Mouse (Mus musculus) spleen, embryonic (tissue): ENCODE data around the gene Ankrd17.
"Not testable (repeated sequence)": the region's sequence is repeated elsewhere in the genome, so short reads cannot be mapped to it uniquely, and the experiment has no call there.

Experiments
- CTCF ChIA-PET: fragments of 350-600 bp; sonication (Branson Sonifier 250); formaldehyde crosslinking; loops from one replicate; lab custom pipeline; 2022; lab: Charles Lee

Gene Ankrd17

GRCm38 (mm10) chr5:90338177-90339091 lies 27.9 kb downstream of the Ankrd17 start:
- CTCF ChIA-PET: interaction anchor here (0.6 kb wide), 2 partner anchors 15 to 49 kb away, joined by 3 to 4 read pairs; no protein-coding TSS in a partner anchor

DNA sequence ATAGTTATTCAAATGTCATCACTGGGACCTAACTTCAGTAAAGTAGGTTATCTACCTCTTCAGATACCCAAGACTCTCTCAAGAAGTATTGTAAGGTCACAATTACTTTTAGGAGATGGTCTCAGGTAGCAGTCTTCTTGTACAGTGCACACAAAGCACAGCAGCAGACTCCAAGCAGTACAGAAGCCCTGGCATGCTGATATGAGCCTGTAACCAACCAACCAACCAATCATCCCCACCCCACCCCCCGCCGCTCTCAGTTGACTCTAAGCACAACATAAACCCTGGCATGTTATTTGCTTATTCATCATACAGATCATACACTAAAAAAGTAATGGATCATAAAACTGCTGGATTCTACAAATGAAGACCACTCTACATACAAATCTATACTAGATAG lies 33.9 kb downstream of the Ankrd17 start:
- CTCF ChIA-PET: no interaction called here

DNA sequence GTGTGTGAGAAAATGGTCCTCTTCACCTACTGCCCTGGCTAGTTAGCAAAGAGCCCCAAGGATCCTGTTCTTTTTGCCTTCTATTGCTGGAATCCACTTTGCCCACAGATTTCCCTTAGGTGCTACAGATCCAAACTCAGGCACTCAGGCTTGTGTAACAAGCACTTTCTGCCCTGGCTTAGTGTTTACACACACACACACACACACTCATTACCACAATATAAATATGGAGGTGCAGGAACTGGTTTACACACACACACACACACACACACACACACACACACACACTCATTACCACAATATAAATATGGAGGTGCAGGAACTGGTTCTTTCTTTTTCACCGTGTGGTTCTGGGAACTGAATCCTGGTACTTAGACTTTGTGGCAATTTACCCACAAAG lies 35.3 kb downstream of the Ankrd17 start:
- CTCF ChIA-PET: no interaction called here

DNA sequence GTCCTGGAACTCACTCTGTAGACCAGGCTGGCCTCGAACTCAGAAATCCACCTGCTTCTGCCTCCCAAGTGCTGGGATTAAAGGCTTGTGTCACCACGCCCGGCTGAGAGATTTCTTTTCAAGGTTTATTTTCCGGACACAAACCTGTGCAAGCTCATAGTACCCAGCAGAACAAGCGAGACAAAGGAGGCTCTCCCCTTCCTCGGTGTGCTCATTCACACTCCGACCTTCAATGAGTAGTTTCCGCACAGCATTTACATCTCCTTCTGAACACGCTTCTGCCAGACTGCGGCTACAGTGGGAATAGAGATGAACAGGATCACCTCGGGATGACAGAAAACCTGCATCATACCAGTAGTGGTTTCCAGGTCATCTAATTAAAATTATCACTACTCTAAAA lies 68.0 kb downstream of the Ankrd17 start:
- CTCF ChIA-PET: no interaction called here

DNA sequence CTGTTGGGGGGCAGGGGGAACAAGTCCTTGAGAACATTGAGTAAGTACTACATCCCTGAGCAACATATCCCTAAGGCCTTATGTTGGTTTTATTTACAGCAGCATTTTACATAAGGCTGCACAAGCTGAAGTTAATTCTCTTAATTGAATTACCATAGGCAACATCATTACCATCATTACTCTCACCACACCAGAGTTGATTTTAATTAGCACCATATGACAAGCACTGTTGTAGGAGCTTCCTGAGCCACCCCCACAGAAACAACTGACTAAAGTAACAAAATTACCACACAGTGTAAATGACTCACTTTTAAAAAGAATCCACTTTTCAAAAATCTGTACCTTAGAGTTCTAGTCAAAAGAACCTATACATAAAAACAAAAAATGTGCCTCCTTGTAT lies 76.5 kb downstream of the Ankrd17 start:
- CTCF ChIA-PET: interaction anchor here (0.5 kb wide), 1 partner anchor 48 kb away, joined by 3 read pairs; no protein-coding TSS in a partner anchor

DNA sequence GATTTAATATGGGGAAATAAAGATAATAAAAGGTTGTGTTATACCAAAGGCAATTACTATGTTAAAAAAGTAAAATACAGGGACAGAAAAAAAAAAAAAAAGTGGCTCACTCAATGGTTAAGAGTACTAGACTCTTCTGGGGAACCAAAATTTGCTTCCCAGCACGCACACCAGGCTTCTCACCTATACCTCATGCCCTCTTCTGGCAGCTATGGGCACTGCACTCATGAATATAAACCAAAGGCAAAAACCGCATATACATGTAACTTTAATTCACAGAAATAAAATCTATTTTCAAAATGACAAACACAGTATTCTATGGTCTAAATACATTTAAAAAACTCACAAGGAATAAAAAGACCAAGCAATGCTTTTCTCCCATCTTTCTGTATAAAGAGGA lies 79.8 kb downstream of the Ankrd17 start:
- CTCF ChIA-PET: no interaction called here

- CTCF ChIA-PET: no interaction called here
These were observed 86.3 kb downstream of the Ankrd17 start for GRCm38 (mm10) chr5:90280061-90280460.

GRCm38 (mm10) chr5:90279418-90279817 lies 87.0 kb downstream of the Ankrd17 start:
- CTCF ChIA-PET: interaction anchor here (0.6 kb wide), 1 partner anchor 1486 kb away, joined by 7 read pairs; no protein-coding TSS in a partner anchor

DNA sequence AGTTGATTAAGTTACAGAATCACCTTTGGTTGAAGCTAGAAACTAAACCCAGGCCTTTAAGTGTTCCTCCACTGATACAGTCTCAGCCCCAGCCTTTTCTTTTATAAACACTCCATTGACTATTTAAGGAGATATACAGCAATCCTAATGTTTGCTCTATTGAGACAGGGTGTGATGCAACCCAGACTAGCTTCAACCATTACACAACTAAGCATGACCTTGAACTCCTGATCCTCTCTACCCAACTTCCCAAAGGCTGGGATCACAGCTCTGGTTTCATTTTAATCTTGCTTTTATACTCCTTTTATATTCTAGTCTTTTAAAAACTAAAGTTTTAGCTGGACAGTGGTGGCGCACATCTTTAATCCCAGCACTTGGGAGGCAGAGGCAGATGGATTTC lies 88.9 kb downstream of the Ankrd17 start:
- CTCF ChIA-PET: no interaction called here

- CTCF ChIA-PET: no interaction called here
These were observed 91.6 kb downstream of the Ankrd17 start for GRCm38 (mm10) chr5:90274806-90275205.

GRCm38 (mm10) chr5:90262230-90262629 lies 104.1 kb downstream of the Ankrd17 start:
- CTCF ChIA-PET: not testable (repeated sequence)

DNA sequence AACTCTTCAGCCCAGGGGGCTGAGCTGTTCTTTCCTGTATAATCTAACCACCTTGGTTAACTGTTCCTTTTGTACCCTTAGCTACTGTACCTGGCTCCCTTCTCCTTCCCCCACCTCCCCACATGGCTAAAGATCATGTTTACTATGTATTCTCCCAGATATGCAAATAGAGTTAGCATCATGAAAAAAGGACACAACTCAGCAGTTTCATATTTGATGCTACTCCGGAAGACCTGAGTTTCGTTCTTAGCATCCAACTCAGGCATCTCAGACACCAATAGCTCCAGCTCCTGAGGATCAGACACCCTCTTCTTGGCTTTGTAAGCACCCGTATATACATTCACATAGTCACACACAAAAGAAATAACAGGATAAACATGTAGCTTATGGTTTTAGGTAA lies 109.4 kb downstream of the Ankrd17 start:
- CTCF ChIA-PET: no interaction called here

DNA sequence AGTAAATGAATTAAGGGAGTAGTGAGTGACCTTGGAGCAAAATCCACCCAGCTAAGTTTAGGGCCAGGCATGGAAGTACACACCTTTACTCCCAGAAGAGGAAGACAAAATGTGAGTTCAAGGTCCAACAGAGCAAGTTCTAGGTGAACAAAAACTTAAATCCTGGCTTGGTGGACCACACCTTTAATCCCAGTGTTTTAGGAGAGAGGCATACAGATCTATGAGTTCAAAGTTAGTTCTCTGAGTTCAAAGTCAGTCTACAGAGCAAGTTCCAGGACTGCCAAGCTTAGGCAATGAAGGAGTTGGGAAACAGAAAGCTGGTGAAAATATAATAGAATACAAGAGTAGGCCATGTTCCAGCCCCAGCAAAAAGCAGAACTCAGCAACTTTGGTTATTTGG lies 118.9 kb downstream of the Ankrd17 start:
- CTCF ChIA-PET: no interaction called here

DNA sequence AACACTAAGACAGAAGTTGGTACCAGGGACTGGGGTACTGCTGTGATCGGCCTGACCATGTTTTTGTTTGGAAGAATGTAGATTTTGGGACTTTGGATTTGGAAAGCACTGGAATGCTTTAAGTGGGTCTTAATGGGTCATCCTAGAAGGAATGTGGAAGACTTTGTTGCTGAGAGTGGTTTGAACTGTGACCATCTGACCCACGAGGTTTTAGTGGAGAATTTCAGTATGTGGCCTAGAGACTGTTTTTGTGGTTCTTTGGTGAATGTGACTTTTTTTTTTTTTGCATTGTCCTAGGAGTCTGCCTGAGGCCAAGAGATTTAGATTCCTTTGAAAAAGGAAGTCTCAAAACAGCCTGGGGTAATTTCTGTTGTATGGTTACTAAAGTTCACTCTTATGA lies 119.4 kb downstream of the Ankrd17 start:
- CTCF ChIA-PET: no interaction called here

DNA sequence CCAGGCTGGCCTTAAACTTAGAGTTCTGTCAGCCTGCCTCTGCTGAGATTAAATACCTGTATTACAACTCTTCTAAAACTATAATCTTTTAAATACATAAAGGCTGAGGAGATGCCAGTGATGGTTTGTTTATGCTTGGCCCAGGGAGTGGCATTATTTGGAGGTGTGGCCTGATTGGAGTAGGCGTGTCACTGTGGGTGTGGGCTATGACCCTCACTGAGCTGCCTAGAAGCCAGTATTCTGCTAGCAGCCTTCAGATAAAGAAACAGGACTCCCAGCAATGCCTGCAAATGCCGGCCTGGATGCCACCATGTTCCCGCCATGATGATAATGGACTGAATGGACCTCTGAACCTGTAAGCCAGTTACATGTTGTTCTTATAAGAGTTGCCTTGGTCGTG lies 119.8 kb downstream of the Ankrd17 start:
- CTCF ChIA-PET: interaction anchor here (0.9 kb wide), 1 partner anchor 366 kb away, joined by 3 read pairs; no protein-coding TSS in a partner anchor

- CTCF ChIA-PET: interaction anchor here (0.7 to 0.9 kb wide), 2 partner anchors 368 to 429 kb away, joined by 3 read pairs; no protein-coding TSS in a partner anchor
These were observed 121.0 kb downstream of the Ankrd17 start for GRCm38 (mm10) chr5:90245416-90245815.

DNA sequence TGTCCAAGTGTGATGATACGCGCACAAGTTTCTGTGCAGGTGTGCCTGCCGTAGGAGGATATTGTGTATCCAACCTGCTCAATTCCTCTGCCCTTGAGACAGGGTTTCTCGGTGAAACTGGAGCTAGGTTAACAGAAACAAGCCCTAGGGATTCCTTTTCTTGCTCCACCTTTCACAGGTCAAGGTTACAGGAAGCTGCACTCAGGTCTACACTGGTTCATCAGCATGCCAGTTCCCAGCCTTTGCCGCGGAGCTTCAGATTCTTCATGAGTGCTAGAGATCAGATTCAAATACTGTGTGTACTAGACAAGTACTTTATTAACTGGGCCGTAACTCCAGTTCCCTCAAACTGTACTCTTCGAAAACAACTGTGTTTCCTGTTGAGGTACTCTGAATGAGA lies 131.2 kb downstream of the Ankrd17 start:
- CTCF ChIA-PET: no interaction called here

- CTCF ChIA-PET: no interaction called here
These were observed 133.1 kb downstream of the Ankrd17 start for GRCm38 (mm10) chr5:90233305-90233704.

DNA sequence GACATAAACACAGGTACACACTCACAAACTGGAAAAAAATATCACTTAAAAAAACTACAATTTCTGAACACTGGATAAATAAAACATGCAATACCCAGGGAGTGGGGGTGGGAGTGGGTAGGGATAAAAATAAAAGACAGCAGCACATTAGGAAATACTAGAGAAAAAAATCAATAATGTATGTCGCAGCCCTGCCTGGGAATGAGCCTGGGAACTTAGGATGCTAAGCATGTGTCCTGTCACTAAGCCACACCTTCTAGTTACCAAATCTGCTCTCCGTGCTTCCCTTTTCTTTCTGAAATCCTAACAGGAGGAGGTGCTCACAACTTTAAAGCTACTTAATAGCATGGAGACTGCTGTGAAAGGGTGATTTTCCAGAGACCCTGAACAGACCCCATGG lies 136.6 kb downstream of the Ankrd17 start:
- CTCF ChIA-PET: no interaction called here

GRCm38 (mm10) chr5:90226696-90227095 lies 139.7 kb downstream of the Ankrd17 start:
- CTCF ChIA-PET: no interaction called here

DNA sequence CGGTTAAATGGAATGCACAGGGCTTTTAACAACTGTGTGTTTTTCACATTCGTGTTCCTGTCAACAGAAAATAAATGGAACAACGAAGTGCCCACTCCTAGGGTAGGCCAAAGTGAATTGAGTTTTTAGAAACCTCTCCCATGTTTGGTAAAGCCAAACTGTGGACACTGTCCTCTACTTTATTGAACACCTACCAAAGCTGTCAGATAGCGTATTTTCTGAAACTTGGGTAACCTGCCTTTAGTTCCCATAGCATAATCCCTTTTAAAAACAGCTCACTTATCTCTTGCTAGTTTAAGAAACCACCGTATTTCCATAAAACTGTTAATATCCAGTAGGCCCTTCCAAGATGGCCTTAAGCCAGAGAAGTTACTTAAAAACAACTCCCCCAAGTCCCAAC lies 141.6 kb downstream of the Ankrd17 start:
- CTCF ChIA-PET: no interaction called here

DNA sequence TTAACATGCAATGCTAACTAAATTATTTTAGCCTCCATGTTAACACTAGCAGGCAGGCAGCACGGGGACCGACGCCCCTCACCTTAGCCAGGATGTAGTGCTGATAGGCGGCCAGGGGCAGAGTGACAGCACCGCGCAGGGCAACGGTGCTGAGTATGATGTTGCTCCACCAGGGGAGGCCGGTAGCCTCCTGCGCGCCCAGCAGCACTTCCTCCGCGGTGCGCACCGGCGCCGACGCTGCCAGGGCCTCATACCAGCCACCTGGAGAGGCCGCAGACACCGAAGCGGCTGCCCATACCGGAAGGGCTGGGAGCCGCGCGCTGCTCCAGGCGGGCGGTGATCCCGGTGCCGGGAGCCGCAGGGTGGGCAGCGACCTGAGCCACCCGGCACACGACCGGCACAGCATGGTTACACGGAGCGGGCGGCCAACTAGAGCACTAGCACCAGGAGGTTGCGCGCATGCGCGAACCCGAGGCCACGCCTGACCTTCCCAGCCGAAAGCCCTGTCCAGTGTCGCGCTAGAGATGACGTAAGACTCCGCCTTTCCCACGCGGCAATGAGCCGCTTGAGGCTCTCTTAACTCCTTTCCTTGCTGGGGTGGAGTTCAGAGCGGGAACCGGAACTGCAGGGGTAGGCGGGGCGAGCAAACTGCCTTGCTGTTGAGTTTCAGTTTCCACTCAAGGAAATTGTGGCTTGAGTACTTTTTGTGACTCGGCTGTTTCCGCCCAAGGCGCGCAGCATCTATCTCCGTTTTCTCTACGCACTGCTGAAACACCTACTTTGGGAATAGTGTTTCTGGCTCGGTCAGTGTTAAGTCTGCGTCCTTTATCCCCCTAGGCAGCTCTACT lies 142.6 kb downstream of the Ankrd17 start, which contains the start of gene Cox18:
Gene Cox18, minus strand, starts transcription at position 468 of the 848 bp plus-strand sequence.
- CTCF ChIA-PET: no interaction called here
